Mouse (Mus musculus): Measurements from ENCODE around the gene Ndufa12. TPM values are rescaled to one million over a fixed set of nuclear protein-coding genes. Genes with fewer than 3 reads are reported as not detected.

Gene Ndufa12
- polyA plus RNA-seq (2015; fragmentation: Nextera tagmentation; extraction: Ambion mirVana): 294 and 308 TPM in 2 replicates

- Histone ChIP-seq H3K27ac (ENCODE audit: low read length) (peak within 1 kb of the TSS; percentile 70), H3K9ac (ENCODE audit: low read length) (peak within 1 kb of the TSS; percentile 78), H3K36me3 (ENCODE audit: control insufficient read depth, insufficient read depth, low read length) (peaks cover 18% of the 10 kb centered on the region), H3K9me3 (ENCODE audit: control insufficient read depth, low read length) (no peaks in the 10 kb centered on the region), H3K27me3 (ENCODE audit: control insufficient read depth, insufficient read depth, low read depth, low read length) (no peaks in the 10 kb centered on the region), H3K4me2 (ENCODE audit: low read depth, low read length) (peak within 1 kb of the TSS; percentile 67), H3K4me1 (replicated peaks; ENCODE audit: control insufficient read depth, insufficient read depth, low read length) (peaks cover 6% of the 10 kb centered on the region), H3K4me3 (ENCODE audit: low read length) (peak within 1 kb of the TSS; percentile 70)
- WGBS: under 1% methylated on average over 46 of the region's 46 CpGs
- peak; percentile 98 for ATAC-seq (ENCODE audit: low read depth)
These were observed at the start of gene Ndufa12 for GRCm38 (mm10) chr10:94198482-94199405. Ndufa12 (plus strand) TSS chr10:94198720.

GRCm38 (mm10) chr10:94151488-94151887 is 47.0 kb upstream of the Ndufa12 start:
- Histone ChIP-seq H3K9ac (ENCODE audit: low read length) (no peak overlapping the region), H3K4me2 (ENCODE audit: low read depth, low read length) (no peak overlapping the region), H3K9me3 (ENCODE audit: control insufficient read depth, low read length) (no peaks in the 10 kb centered on the region), H3K4me3 (ENCODE audit: low read length) (no peak overlapping the region), H3K27ac (ENCODE audit: low read length) (no peak overlapping the region), H3K36me3 (ENCODE audit: control insufficient read depth, insufficient read depth, low read length) (no peaks in the 10 kb centered on the region), H3K4me1 (replicated peaks; ENCODE audit: control insufficient read depth, insufficient read depth, low read length) (peaks cover 13% of the 10 kb centered on the region), H3K27me3 (ENCODE audit: control insufficient read depth, insufficient read depth, low read depth, low read length) (no peaks in the 10 kb centered on the region)
- no peak for ATAC-seq (ENCODE audit: low read depth)
- 48% methylated on average over 4 of the region's 4 CpGs for WGBS

GRCm38 (mm10) chr10:94153841-94154240 is 44.7 kb upstream of the Ndufa12 start:
- Histone ChIP-seq H3K4me3 (ENCODE audit: low read length) (no peak overlapping the region), H3K27me3 (ENCODE audit: control insufficient read depth, insufficient read depth, low read depth, low read length) (no peaks in the 10 kb centered on the region), H3K27ac (ENCODE audit: low read length) (no peak overlapping the region), H3K36me3 (ENCODE audit: control insufficient read depth, insufficient read depth, low read length) (peaks cover 4% of the 10 kb centered on the region; the same call in 1 of the 2 replicates), H3K4me2 (ENCODE audit: low read depth, low read length) (no peak overlapping the region), H3K4me1 (replicated peaks; ENCODE audit: control insufficient read depth, insufficient read depth, low read length) (peaks cover 12% of the 10 kb centered on the region), H3K9ac (ENCODE audit: low read length) (no peak overlapping the region), H3K9me3 (ENCODE audit: control insufficient read depth, low read length) (no peaks in the 10 kb centered on the region)
- ATAC-seq (ENCODE audit: low read depth): no peak

- no peak overlapping the region for H3K4me2 ChIP-seq (ENCODE audit: low read depth, low read length)
- no peaks in the 10 kb centered on the region for H3K4me1 ChIP-seq (replicated peaks; ENCODE audit: control insufficient read depth, insufficient read depth, low read length)
- no peak for ATAC-seq (ENCODE audit: low read depth)
- peaks cover 21% of the 10 kb centered on the region for H3K36me3 ChIP-seq (ENCODE audit: control insufficient read depth, insufficient read depth, low read length)
- no peak overlapping the region for H3K9ac ChIP-seq (ENCODE audit: low read length)
- H3K27ac ChIP-seq (ENCODE audit: low read length): no peak overlapping the region
- H3K9me3 ChIP-seq (ENCODE audit: control insufficient read depth, low read length): no peaks in the 10 kb centered on the region
- no peak overlapping the region for H3K4me3 ChIP-seq (ENCODE audit: low read length)
- whole genome bisulfite sequencing: 85% methylated on average over 6 of the region's 6 CpGs
- no peaks in the 10 kb centered on the region for H3K27me3 ChIP-seq (ENCODE audit: control insufficient read depth, insufficient read depth, low read depth, low read length)
These were observed 39.6 kb upstream of the Ndufa12 start for GRCm38 (mm10) chr10:94158962-94159361.

GRCm38 (mm10) chr10:94159406-94159805 is 39.1 kb upstream of the Ndufa12 start:
- 85% methylated on average over 4 of the region's 4 CpGs for WGBS
- Histone ChIP-seq H3K4me3 (ENCODE audit: low read length) (no peak overlapping the region), H3K27ac (ENCODE audit: low read length) (no peak overlapping the region), H3K4me2 (ENCODE audit: low read depth, low read length) (no peak overlapping the region), H3K4me1 (replicated peaks; ENCODE audit: control insufficient read depth, insufficient read depth, low read length) (no peaks in the 10 kb centered on the region), H3K27me3 (ENCODE audit: control insufficient read depth, insufficient read depth, low read depth, low read length) (no peaks in the 10 kb centered on the region), H3K36me3 (ENCODE audit: control insufficient read depth, insufficient read depth, low read length) (peaks cover 25% of the 10 kb centered on the region), H3K9ac (ENCODE audit: low read length) (no peak overlapping the region), H3K9me3 (ENCODE audit: control insufficient read depth, low read length) (no peaks in the 10 kb centered on the region)
- ATAC-seq (ENCODE audit: low read depth): no peak

- 82% methylated on average over 5 of the region's 5 CpGs for WGBS
- H3K4me1 ChIP-seq (replicated peaks; ENCODE audit: control insufficient read depth, insufficient read depth, low read length): no peaks in the 10 kb centered on the region
- no peak overlapping the region for H3K9ac ChIP-seq (ENCODE audit: low read length)
- peaks cover 30% of the 10 kb centered on the region for H3K36me3 ChIP-seq (ENCODE audit: control insufficient read depth, insufficient read depth, low read length)
- H3K4me3 ChIP-seq (ENCODE audit: low read length): no peak overlapping the region
- no peak overlapping the region for H3K27ac ChIP-seq (ENCODE audit: low read length)
- no peaks in the 10 kb centered on the region for H3K9me3 ChIP-seq (ENCODE audit: control insufficient read depth, low read length)
- H3K4me2 ChIP-seq (ENCODE audit: low read depth, low read length): no peak overlapping the region
- no peaks in the 10 kb centered on the region for H3K27me3 ChIP-seq (ENCODE audit: control insufficient read depth, insufficient read depth, low read depth, low read length)
- no peak for ATAC-seq (ENCODE audit: low read depth)
These were observed 37.3 kb upstream of the Ndufa12 start for GRCm38 (mm10) chr10:94161051-94161765.

GRCm38 (mm10) chr10:94162031-94162430 is 36.5 kb upstream of the Ndufa12 start:
- Histone ChIP-seq H3K9ac (ENCODE audit: low read length) (no peak overlapping the region), H3K27me3 (ENCODE audit: control insufficient read depth, insufficient read depth, low read depth, low read length) (no peaks in the 10 kb centered on the region), H3K36me3 (ENCODE audit: control insufficient read depth, insufficient read depth, low read length) (peaks cover 34% of the 10 kb centered on the region), H3K4me3 (ENCODE audit: low read length) (no peak overlapping the region), H3K9me3 (ENCODE audit: control insufficient read depth, low read length) (no peaks in the 10 kb centered on the region), H3K4me2 (ENCODE audit: low read depth, low read length) (no peak overlapping the region), H3K4me1 (replicated peaks; ENCODE audit: control insufficient read depth, insufficient read depth, low read length) (no peaks in the 10 kb centered on the region), H3K27ac (ENCODE audit: low read length) (no peak overlapping the region)
- no peak for ATAC-seq (ENCODE audit: low read depth)
- 91% methylated on average over 7 of the region's 7 CpGs for WGBS

GRCm38 (mm10) chr10:94164104-94164845 is 34.2 kb upstream of the Ndufa12 start:
- 90% methylated on average over 5 of the region's 5 CpGs for WGBS
- H3K4me3 ChIP-seq (ENCODE audit: low read length): no peak overlapping the region
- no peaks in the 10 kb centered on the region for H3K9me3 ChIP-seq (ENCODE audit: control insufficient read depth, low read length)
- no peak overlapping the region for H3K4me2 ChIP-seq (ENCODE audit: low read depth, low read length)
- H3K9ac ChIP-seq (ENCODE audit: low read length): no peak overlapping the region
- H3K4me1 ChIP-seq (replicated peaks; ENCODE audit: control insufficient read depth, insufficient read depth, low read length): no peaks in the 10 kb centered on the region
- no peaks in the 10 kb centered on the region for H3K27me3 ChIP-seq (ENCODE audit: control insufficient read depth, insufficient read depth, low read depth, low read length)
- no peak overlapping the region for H3K27ac ChIP-seq (ENCODE audit: low read length)
- H3K36me3 ChIP-seq (ENCODE audit: control insufficient read depth, insufficient read depth, low read length): peaks cover 39% of the 10 kb centered on the region
- ATAC-seq (ENCODE audit: low read depth): no peak

GRCm38 (mm10) chr10:94165426-94165825 is 33.1 kb upstream of the Ndufa12 start:
- 76% methylated on average over 16 of the region's 16 CpGs for WGBS
- Histone ChIP-seq H3K9me3 (ENCODE audit: control insufficient read depth, low read length) (no peaks in the 10 kb centered on the region), H3K4me2 (ENCODE audit: low read depth, low read length) (no peak overlapping the region)

More at GRCm38 (mm10) chr10:94165426-94165825, 33.1 kb upstream of the Ndufa12 start:
- no peak for ATAC-seq (ENCODE audit: low read depth)
- Histone ChIP-seq H3K36me3 (ENCODE audit: control insufficient read depth, insufficient read depth, low read length) (peaks cover 44% of the 10 kb centered on the region), H3K27me3 (ENCODE audit: control insufficient read depth, insufficient read depth, low read depth, low read length) (no peaks in the 10 kb centered on the region), H3K4me3 (ENCODE audit: low read length) (no peak overlapping the region), H3K9ac (ENCODE audit: low read length) (no peak overlapping the region), H3K27ac (ENCODE audit: low read length) (no peak overlapping the region), H3K4me1 (replicated peaks; ENCODE audit: control insufficient read depth, insufficient read depth, low read length) (no peaks in the 10 kb centered on the region)

Data from lung, embryonic 16.5 days (tissue).